Mouse (Mus musculus) liver, postnatal 0 days (tissue): ENCODE data around the gene Gm20388.

ENCODE experiments used
- CTCF ChIP-seq: sonication (generic); IDR thresholded peaks from 2 replicates; pipeline ENCODE4 v1.5.1; 2016; ENCODE audit warnings: antibody characterized with exemption, low read depth
- EP300 ChIP-seq: IDR thresholded peaks from 2 replicates; pipeline ENCODE4 v1.6.1; 2016; ENCODE audit warnings: antibody characterized with exemption, low read depth, mild to moderate bottlenecking

DNA sequence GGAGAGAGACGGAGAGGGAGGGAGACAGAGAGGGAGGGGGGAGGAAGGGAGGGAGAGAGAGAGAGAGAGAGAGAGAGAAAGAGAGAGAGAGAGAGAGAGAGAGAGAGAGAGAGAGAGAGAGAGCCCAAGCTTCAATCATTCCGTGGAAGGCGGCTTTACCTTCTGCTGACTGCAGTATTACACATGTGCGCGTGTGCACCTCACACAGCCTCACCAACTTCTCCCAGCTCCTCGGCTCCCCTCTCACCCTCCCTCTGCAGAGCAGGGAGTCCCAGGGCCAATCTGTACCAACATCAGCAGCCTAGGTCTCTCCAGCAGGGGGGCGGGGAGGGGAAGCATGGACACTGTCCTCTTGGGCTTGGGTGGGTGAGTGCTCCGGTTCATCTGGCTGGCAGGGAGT, 2452.3 kb downstream of the Gm20388 start:
- TF ChIP-seq CTCF, result no peak
- no peak for TF ChIP-seq EP300
